Mouse (Mus musculus): ENCODE results near the gene Cacng1.

DNA sequence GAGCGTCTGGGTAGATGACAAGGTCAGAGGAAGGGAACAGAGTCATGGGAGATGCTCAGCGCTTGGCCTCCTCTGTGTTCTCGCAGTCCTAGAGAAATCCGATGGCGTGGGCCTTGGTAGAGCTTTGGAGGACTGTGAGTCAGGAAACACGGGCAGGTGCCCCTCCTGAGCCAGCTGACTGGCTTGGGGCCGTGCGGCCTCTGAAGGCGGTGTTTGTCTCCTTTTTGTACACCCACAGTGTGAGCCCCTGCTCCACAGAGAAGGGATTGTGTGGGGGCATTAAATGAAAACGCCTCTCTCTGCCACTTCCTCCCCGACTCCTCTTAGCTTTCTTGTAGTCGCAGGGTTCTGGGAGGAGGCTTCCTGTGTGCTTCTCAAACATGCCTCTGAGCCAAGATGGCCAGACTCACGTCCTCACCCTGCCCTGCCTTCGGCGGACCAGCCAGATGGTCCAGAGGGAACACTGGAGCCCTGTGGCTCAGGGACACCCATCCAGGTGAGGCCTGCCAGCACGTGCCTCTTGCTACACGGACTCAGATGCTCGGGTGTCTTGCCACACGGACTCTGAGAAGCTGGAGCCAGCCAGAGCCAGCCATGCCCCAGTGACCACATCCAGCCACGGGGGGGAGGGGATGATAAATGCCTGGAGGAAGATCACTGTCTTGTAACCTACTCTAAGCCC, 22.2 kb upstream of the Cacng1 start:
- no peak for TF ChIP-seq CTCF (IDR thresholded peaks at IDR 0.05)
- TF ChIP-seq EP300 (IDR thresholded peaks at IDR 0.05), result no peak

Data from lung, postnatal 0 days (tissue).